Mouse (Mus musculus): ENCODE measurements around the gene Usp32. TPM values are rescaled to one million over a fixed set of nuclear protein-coding genes. Genes with fewer than 3 reads are reported as not detected.

Usp32 gene
- polyA plus RNA-seq, 1 experiment: 9.6 TPM

DNA sequence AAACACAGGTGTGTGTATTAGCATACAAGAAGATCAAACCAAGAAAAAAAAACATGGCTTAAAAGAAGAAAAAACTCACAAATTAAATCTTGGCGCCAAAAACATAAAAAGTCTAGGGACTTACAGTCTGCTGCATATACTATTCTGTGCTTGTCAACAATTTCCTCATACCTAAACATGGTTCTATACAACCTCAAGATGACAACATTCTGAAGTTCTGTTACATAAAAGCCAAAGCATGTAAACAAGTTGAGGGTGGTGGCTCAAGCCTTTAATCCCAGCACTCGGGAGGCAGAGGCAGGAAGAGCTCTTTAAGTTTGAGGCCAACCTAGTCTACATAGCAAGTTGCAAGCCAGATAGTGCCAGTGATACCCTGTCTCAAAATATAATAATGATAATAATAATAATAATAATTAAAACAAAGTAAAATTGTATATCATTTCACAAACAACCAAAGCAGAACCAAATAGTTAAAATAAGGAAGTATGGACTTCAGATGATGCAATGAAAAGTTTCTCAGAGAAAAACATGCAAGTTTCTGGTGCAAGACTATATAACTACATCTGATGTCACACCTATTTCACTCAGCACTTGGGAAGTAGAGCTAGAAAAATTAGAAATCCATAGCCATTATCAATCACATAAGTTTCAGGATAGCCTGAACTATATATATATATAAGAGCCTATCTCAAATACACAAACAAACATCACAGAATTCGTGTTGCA lies 16.5 kb downstream of the Usp32 start:
- Histone ChIP-seq H3K27ac (ENCODE audit: insufficient read depth, low read depth, low read length) (no peak overlapping the region), H3K4me3 (ENCODE audit: insufficient read depth, low read depth, low read length) (no peak overlapping the region), H3K27me3 (replicated peaks; ENCODE audit: control insufficient read depth, insufficient read depth, low read length) (no peaks in the 10 kb centered on the region), H3K36me3 (ENCODE audit: control insufficient read depth, insufficient read depth, low read length) (no peaks in the 10 kb centered on the region), H3K4me1 (ENCODE audit: control insufficient read depth, insufficient read depth, low read length) (no peaks in the 10 kb centered on the region; the same call in 1 of the 2 replicates)
- no peak for TF ChIP-seq CTCF (conservative IDR thresholded peaks at IDR 0.05; ENCODE audit: insufficient read depth, insufficient read length, low read depth, low read length)
- no peak for TF ChIP-seq POLR2A (IDR thresholded peaks at IDR 0.05; ENCODE audit: low read depth, low read length)
- no peak for DNase-seq
- 87% methylated on average over 3 of the region's 3 CpGs for WGBS

DNA sequence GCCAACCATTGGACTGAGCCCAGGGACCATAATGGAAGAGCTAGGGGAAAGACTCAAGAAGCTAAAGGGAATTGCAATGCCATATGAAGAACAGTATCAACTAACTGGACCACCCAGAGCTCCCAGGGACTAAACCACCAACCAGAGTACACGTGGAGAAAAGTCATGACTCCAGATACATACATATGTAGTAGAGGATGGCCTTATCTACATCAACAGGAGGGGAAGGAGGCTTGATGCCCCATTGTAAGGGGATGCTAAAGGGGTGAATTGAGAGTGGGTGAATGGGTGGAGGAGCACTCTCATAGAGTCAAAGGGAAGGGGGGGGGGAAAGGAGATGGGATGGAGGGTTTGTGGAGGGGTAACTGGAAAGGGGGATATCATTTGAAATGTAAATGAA lies 17.9 kb downstream of the Usp32 start:
- WGBS: 90% methylated on average over 1 of the region's 1 CpGs
- no peaks in the 10 kb centered on the region for H3K27me3 ChIP-seq (replicated peaks; ENCODE audit: control insufficient read depth, insufficient read depth, low read length)
- H3K36me3 ChIP-seq (ENCODE audit: control insufficient read depth, insufficient read depth, low read length): no peaks in the 10 kb centered on the region
- no peak overlapping the region for H3K4me3 ChIP-seq (ENCODE audit: insufficient read depth, low read depth, low read length)
- H3K4me1 ChIP-seq (ENCODE audit: control insufficient read depth, insufficient read depth, low read length): no peaks in the 10 kb centered on the region; the same call in 1 of the 2 replicates
- no peak for DNase-seq
- TF ChIP-seq POLR2A (IDR thresholded peaks at IDR 0.05; ENCODE audit: low read depth, low read length) (no peak), CTCF (conservative IDR thresholded peaks at IDR 0.05; ENCODE audit: insufficient read depth, insufficient read length, low read depth, low read length) (no peak)
- no peak overlapping the region for H3K27ac ChIP-seq (ENCODE audit: insufficient read depth, low read depth, low read length)

DNA sequence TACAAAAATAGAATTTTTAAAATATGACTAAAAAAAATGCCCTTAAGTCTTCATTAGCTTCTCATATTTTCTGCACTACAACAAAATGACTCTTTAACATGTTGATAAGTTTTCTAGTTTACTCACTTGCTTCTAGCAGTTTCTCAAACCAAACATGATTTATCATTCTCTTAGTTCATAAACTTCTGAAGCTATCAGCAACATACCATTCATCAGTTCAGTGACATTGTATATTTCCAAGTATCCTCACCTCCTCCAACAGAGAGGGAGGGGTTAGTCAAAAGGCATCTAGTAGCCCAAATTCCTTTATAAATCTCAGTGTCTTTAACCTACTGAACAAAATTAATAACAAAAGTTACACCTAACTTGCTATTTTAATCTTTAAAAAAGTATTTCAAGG lies 22.8 kb downstream of the Usp32 start:
- no peak for DNase-seq
- H3K4me3 ChIP-seq (ENCODE audit: insufficient read depth, low read depth, low read length): no peak overlapping the region
- H3K27ac ChIP-seq (ENCODE audit: insufficient read depth, low read depth, low read length): no peak overlapping the region
- no peaks in the 10 kb centered on the region for H3K4me1 ChIP-seq (ENCODE audit: control insufficient read depth, insufficient read depth, low read length)
- H3K36me3 ChIP-seq (ENCODE audit: control insufficient read depth, insufficient read depth, low read length): no peaks in the 10 kb centered on the region
- TF ChIP-seq CTCF (conservative IDR thresholded peaks at IDR 0.05; ENCODE audit: insufficient read depth, insufficient read length, low read depth, low read length) (no peak), POLR2A (IDR thresholded peaks at IDR 0.05; ENCODE audit: low read depth, low read length) (no peak)
- no peaks in the 10 kb centered on the region for H3K27me3 ChIP-seq (replicated peaks; ENCODE audit: control insufficient read depth, insufficient read depth, low read length)

DNA sequence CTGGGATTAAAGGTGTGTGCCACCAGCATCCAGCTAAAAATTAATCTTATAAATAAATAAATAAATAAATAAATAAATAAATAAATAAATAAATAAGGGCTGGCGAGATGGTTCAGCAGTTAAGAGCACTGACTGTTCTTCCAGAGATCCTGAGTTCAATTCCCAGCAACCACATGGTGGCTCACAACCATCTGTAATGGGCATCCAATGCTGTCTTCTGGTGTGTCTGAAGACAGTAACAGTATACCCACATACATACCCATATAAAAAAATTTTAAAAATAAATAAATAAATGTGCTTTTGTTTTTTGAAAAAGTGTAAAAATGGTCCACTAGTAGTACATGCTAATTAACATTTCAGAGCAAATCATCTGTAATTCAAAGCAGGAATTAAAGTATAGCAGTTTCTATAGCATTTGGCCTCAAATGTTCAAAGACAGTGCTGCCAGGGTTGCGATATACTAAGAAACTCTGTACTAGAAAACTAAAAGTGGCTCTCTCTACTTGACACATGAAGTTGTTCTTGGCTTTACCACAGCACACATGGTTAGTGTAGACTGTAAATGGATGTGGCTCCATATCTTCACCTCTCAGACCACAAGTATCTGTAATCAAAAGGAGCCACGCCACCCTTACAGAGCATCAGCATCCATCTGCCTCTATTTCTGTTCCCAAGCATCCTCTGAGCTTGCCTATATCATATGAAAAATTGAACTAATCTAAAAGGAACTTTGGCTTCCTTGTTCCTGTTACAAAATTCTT lies 23.7 kb downstream of the Usp32 start:
- Histone ChIP-seq H3K4me1 (ENCODE audit: control insufficient read depth, insufficient read depth, low read length) (no peaks in the 10 kb centered on the region), H3K27ac (ENCODE audit: insufficient read depth, low read depth, low read length) (no peak overlapping the region), H3K27me3 (replicated peaks; ENCODE audit: control insufficient read depth, insufficient read depth, low read length) (no peaks in the 10 kb centered on the region), H3K36me3 (ENCODE audit: control insufficient read depth, insufficient read depth, low read length) (no peaks in the 10 kb centered on the region), H3K4me3 (ENCODE audit: insufficient read depth, low read depth, low read length) (no peak overlapping the region)
- 86% methylated on average over 3 of the region's 3 CpGs for WGBS
- TF ChIP-seq CTCF (conservative IDR thresholded peaks at IDR 0.05; ENCODE audit: insufficient read depth, insufficient read length, low read depth, low read length) (no peak), POLR2A (IDR thresholded peaks at IDR 0.05; ENCODE audit: low read depth, low read length) (no peak)
- no peak for DNase-seq

DNA sequence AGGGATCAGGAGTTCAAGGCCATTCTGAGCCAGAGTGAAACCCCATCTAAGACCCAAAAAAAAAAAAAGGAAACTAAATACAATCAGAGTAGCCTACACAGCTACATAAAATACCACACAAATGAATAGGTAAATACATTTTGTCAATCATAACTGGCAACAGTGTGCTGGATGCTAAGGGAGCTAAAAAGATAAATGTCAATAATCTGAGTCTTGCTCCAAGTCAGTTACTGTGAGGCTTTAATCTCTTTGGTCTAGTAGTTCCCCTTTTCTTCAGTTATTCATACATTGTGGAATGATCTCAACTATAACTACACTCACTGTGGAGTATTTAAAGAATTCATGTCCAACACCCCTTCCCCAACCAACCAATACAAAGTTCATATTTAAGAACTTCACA lies 30.0 kb downstream of the Usp32 start:
- Histone ChIP-seq H3K27ac (ENCODE audit: insufficient read depth, low read depth, low read length) (no peak overlapping the region), H3K4me3 (ENCODE audit: insufficient read depth, low read depth, low read length) (no peak overlapping the region)

DNA sequence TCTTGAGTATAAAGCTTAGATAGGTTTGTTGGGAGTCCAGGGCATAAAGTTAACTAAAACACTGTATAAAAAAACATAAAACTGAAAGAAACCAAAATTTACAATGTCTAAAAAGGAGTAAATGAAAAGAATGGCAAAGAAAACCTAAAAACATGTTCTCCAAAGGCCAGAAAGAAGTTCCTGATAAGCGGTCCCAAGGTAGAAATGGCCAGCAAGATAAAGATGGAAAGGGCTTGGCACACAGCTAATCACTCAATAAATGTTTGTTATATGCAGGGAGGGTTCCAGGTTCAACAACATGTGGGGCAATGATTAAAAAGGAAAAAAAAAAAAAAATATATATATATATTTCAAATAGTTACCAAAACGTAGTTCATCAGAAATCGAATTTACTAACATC lies 32.7 kb downstream of the Usp32 start:
- WGBS: 96% methylated on average over 3 of the region's 3 CpGs
- no peak for DNase-seq
- Histone ChIP-seq H3K4me1 (ENCODE audit: control insufficient read depth, insufficient read depth, low read length) (no peaks in the 10 kb centered on the region), H3K27me3 (replicated peaks; ENCODE audit: control insufficient read depth, insufficient read depth, low read length) (no peaks in the 10 kb centered on the region), H3K4me3 (ENCODE audit: insufficient read depth, low read depth, low read length) (no peak overlapping the region), H3K36me3 (ENCODE audit: control insufficient read depth, insufficient read depth, low read length) (peaks cover 2% of the 10 kb centered on the region), H3K27ac (ENCODE audit: insufficient read depth, low read depth, low read length) (no peak overlapping the region)
- no peak for TF ChIP-seq POLR2A (IDR thresholded peaks at IDR 0.05; ENCODE audit: low read depth, low read length)
- no peak for TF ChIP-seq CTCF (conservative IDR thresholded peaks at IDR 0.05; ENCODE audit: insufficient read depth, insufficient read length, low read depth, low read length)

More for the DNA sequence above, 30.0 kb downstream of the Usp32 start:
- peaks cover 2% of the 10 kb centered on the region for H3K36me3 ChIP-seq (ENCODE audit: control insufficient read depth, insufficient read depth, low read length)
- no peaks in the 10 kb centered on the region for H3K4me1 ChIP-seq (ENCODE audit: control insufficient read depth, insufficient read depth, low read length)
- DNase-seq: no peak
- TF ChIP-seq POLR2A (IDR thresholded peaks at IDR 0.05; ENCODE audit: low read depth, low read length) (no peak), CTCF (conservative IDR thresholded peaks at IDR 0.05; ENCODE audit: insufficient read depth, insufficient read length, low read depth, low read length) (no peak)
- H3K27me3 ChIP-seq (replicated peaks; ENCODE audit: control insufficient read depth, insufficient read depth, low read length): no peaks in the 10 kb centered on the region

DNA sequence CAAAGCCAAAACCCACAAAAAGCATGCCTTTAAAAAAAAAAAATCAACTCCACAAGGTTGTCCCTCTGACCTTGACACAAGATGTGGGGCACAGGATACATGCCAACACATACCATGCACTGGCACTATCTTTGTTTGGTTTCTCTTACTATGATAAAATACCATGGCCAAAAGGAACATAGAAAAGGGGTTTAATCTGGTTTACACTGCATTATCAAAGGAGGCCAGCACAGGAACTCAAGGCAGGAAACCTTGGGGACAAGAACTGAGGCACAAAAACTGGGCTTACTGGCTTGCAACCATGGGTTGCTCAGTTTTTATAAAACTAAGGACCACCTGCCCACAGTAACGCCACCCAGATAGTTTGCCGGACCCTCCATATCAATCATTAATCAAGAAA lies 34.1 kb downstream of the Usp32 start:
- H3K36me3 ChIP-seq (ENCODE audit: control insufficient read depth, insufficient read depth, low read length): no peaks in the 10 kb centered on the region
- DNase-seq: no peak
- no peak overlapping the region for H3K27ac ChIP-seq (ENCODE audit: insufficient read depth, low read depth, low read length)
- TF ChIP-seq POLR2A (IDR thresholded peaks at IDR 0.05; ENCODE audit: low read depth, low read length) (no peak), CTCF (conservative IDR thresholded peaks at IDR 0.05; ENCODE audit: insufficient read depth, insufficient read length, low read depth, low read length) (no peak)
- H3K4me1 ChIP-seq (ENCODE audit: control insufficient read depth, insufficient read depth, low read length): no peaks in the 10 kb centered on the region
- WGBS: 72% methylated on average over 2 of the region's 2 CpGs
- no peaks in the 10 kb centered on the region for H3K27me3 ChIP-seq (replicated peaks; ENCODE audit: control insufficient read depth, insufficient read depth, low read length)
- no peak overlapping the region for H3K4me3 ChIP-seq (ENCODE audit: insufficient read depth, low read depth, low read length)
